Mouse (Mus musculus) retina, postnatal 1 day (tissue): Measurements from ENCODE around the gene Gm8257.
"Not testable (repeated sequence)": the region's sequence is repeated elsewhere in the genome, so short reads cannot be mapped to it uniquely, and the experiment has no call there.

Experiments
- DNase-seq: peaks from one replicate; pipeline ENCODE4 v3.0.0-alpha.2; 2012

Gene Gm8257

DNA sequence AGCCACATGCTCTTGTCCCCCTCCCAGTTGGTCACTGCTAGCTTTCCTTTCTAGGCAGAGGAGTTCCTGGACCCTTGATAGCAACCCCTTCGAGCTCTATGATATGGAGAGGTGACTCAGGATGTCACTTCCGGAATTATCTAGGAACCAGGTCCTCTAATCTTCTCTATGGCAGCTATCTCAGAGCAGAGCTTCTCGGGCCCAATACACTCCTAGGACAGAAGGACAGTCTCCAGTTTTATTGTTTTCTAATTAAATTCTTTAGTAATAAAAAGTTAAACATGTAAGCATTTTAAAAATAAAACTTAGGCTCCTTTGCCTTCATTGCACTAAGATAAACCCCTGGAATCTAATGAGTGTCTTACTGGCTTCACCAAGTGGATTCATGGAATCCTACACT lies at the start of gene Gm8257:
Gm8257 (minus strand) TSS at position 101 of the 400 bp plus-strand sequence.
- DNase-seq: not testable (repeated sequence)

- no peak for DNase-seq
Observed at GRCm38 (mm10) chr14:44750240-44750639, 44.0 kb upstream of the Gm8257 start, which contains the start of gene Gm8267. TSS of gene Gm8267 (minus strand) at chr14:44750340.

GRCm38 (mm10) chr14:44742789-44743188 lies 36.5 kb upstream of the Gm8257 start:
- DNase-seq: not testable (repeated sequence)

GRCm38 (mm10) chr14:44730711-44731110 lies 24.5 kb upstream of the Gm8257 start:
- DNase-seq: not testable (repeated sequence)

- DNase-seq: not testable (repeated sequence)
Observed at GRCm38 (mm10) chr14:44627737-44628136, 78.5 kb downstream of the Gm8257 start, which contains the start of gene Gm5624. TSS of gene Gm5624 (minus strand) at chr14:44627938.
